Mouse (Mus musculus) intestine, postnatal 0 days (tissue): ENCODE data around the gene Epha10. TPM values are rescaled to one million over a fixed set of nuclear protein-coding genes. Genes with fewer than 3 reads are reported as not detected.

Source experiments
- ATAC-seq: fragments of 200-750 bp; cut with Nextera tagmentation; 2 replicates; pipeline ENCODE4 v1.8.0; 2017; ENCODE audit warnings: mild to moderate bottlenecking, moderate TSS enrichment, moderate library complexity
- H3K27ac ChIP-seq: fragments of 300-500 bp; sonication (generic); 2 replicates; pipeline ENCODE4 v1.5.1; 2014; ENCODE audit warnings: mild to moderate bottlenecking, low read depth, low read length, moderate library complexity
- H3K27me3 ChIP-seq: fragments of 300-500 bp; sonication (generic); replicated peaks from 2 replicates; pipeline ENCODE4 v1.6.1; 2014; ENCODE audit warnings: low read length, mixed read lengths; ENCODE audit not compliant: control insufficient read depth, insufficient read depth
- H3K36me3 ChIP-seq: fragments of 300-500 bp; sonication (generic); 2 replicates; pipeline ENCODE4 v1.6.1; 2014; ENCODE audit warnings: mild to moderate bottlenecking, moderate library complexity; ENCODE audit not compliant: control insufficient read depth, insufficient read depth
- H3K4me1 ChIP-seq: fragments of 300-500 bp; sonication (generic); replicated peaks from 2 replicates; pipeline ENCODE4 v1.6.1; 2014; ENCODE audit warnings: antibody characterized with exemption, low read length, mixed read lengths; ENCODE audit not compliant: control insufficient read depth, insufficient read depth
- H3K4me2 ChIP-seq: fragments of 300-500 bp; sonication (generic); replicated peaks from 2 replicates; pipeline ENCODE4 v1.6.1; 2014; ENCODE audit warnings: low read depth, mild to moderate bottlenecking, moderate library complexity
- H3K4me3 ChIP-seq: fragments of 300-500 bp; sonication (generic); 2 replicates; pipeline ENCODE4 v1.5.1; 2014; ENCODE audit warnings: low read depth, low read length
- H3K9ac ChIP-seq: fragments of 300-500 bp; sonication (generic); 2 replicates; pipeline ENCODE4 v1.6.1; 2014; ENCODE audit warnings: mild to moderate bottlenecking, low read depth, low read length
- H3K9me3 ChIP-seq: fragments of 300-500 bp; sonication (generic); 2 replicates; pipeline ENCODE4 v1.6.1; 2016; ENCODE audit warnings: mixed run types; ENCODE audit not compliant: control insufficient read depth
- CTCF ChIP-seq: sonication (generic); IDR thresholded peaks from 2 replicates; pipeline ENCODE4 v1.5.1; 2016; ENCODE audit warnings: low read depth, mild to moderate bottlenecking, control low read depth, antibody characterized with exemption, moderate library complexity
- WGBS: fragments of 180-500 bp; shearing (Covaris S2); extraction: QIAGEN DNeasy Blood & Tissue Kit; methylation state at CpG from one replicate; pipeline ENCODE4 v1.1.7; 2014; 5-methylcytosine and 5-hydroxymethylcytosine counted together
- polyA plus RNA-seq: library from polyadenylated mRNA; unstranded; fragments of >200 nt; fragmentation: Nextera tagmentation; extraction: Ambion mirVana; gene quantifications from 2 replicates; pipeline ENCODE4 v1.2.1, GENCODE M21; 2015

The Epha10 gene
- polyA plus RNA-seq, 1 experiment from 2014 or later, result 0.03 TPM

GRCm38 (mm10) chr4:124849631-124850260 lies 31.0 kb upstream of the Epha10 start:
- Histone ChIP-seq H3K9ac (peak overlapping the region; percentile 94), H3K9me3 (no peaks in the 10 kb centered on the region), H3K27me3 (no peaks in the 10 kb centered on the region), H3K4me3 (peak overlapping the region; percentile 93), H3K36me3 (peaks cover 24% of the 10 kb centered on the region; the same call in 1 of the 2 replicates), H3K4me2 (peak overlapping the region; percentile 96), H3K4me1 (no peaks in the 10 kb centered on the region; the same call in none of the 2 replicates), H3K27ac (peak overlapping the region; percentile 96)
- no peak for TF ChIP-seq CTCF
- WGBS, result 4% methylated on average over 23 of the region's 24 CpGs
- no peak for ATAC-seq

- Histone ChIP-seq H3K27ac (peak within 1 kb of the TSS; percentile 96), H3K27me3 (no peaks in the 10 kb centered on the region), H3K9ac (peak within 1 kb of the TSS; percentile 94), H3K36me3 (peaks cover 22% of the 10 kb centered on the region), H3K4me2 (peak within 1 kb of the TSS; percentile 96), H3K4me1 (no peaks in the 10 kb centered on the region; the same call in none of the 2 replicates), H3K9me3 (no peaks in the 10 kb centered on the region), H3K4me3 (peak within 1 kb of the TSS; percentile 93)
- under 1% methylated on average over 62 of the region's 90 CpGs for WGBS
- ATAC-seq, result peak; percentile 96
- peak; percentile 58 for TF ChIP-seq CTCF
These were observed 30.3 kb upstream of the Epha10 start, which contains the start of gene Yrdc for GRCm38 (mm10) chr4:124850261-124850913. Gene Yrdc (plus strand): TSS chr4:124850679.

GRCm38 (mm10) chr4:124850933-124851658 lies 29.6 kb upstream of the Epha10 start, which contains the start of gene 1110065P20Rik:
Gene 1110065P20Rik (minus strand): TSS chr4:124851196.
- ATAC-seq, result peak; percentile 73
- Histone ChIP-seq H3K27ac (peak within 1 kb of the TSS; percentile 96), H3K36me3 (peaks cover 26% of the 10 kb centered on the region), H3K4me2 (peak within 1 kb of the TSS; percentile 96), H3K4me3 (peak within 1 kb of the TSS; percentile 93), H3K4me1 (no peaks in the 10 kb centered on the region; the same call in none of the 2 replicates), H3K9ac (peak within 1 kb of the TSS; percentile 94), H3K9me3 (no peaks in the 10 kb centered on the region), H3K27me3 (no peaks in the 10 kb centered on the region)
- WGBS, result under 1% methylated on average over 75 of the region's 75 CpGs
- no peak for TF ChIP-seq CTCF

GRCm38 (mm10) chr4:124856294-124856693 lies 24.4 kb upstream of the Epha10 start:
- Histone ChIP-seq H3K27me3 (peaks cover 6% of the 10 kb centered on the region), H3K27ac (no peak overlapping the region), H3K36me3 (peaks cover 29% of the 10 kb centered on the region), H3K9me3 (no peaks in the 10 kb centered on the region), H3K4me2 (no peak overlapping the region), H3K4me3 (no peak overlapping the region), H3K9ac (no peak overlapping the region), H3K4me1 (no peaks in the 10 kb centered on the region; the same call in 1 of the 2 replicates)
- no peak for ATAC-seq
- 92% methylated on average over 8 of the region's 8 CpGs for WGBS
- no peak for TF ChIP-seq CTCF

- H3K4me2 ChIP-seq, result no peak overlapping the region
- peaks cover 18% of the 10 kb centered on the region for H3K27me3 ChIP-seq
- peaks cover 28% of the 10 kb centered on the region for H3K36me3 ChIP-seq
- no peaks in the 10 kb centered on the region for H3K4me1 ChIP-seq
- WGBS, result 51% methylated on average over 5 of the region's 5 CpGs
- TF ChIP-seq CTCF, result no peak
- no peak overlapping the region for H3K4me3 ChIP-seq
- H3K9ac ChIP-seq, result no peak overlapping the region
- ATAC-seq, result no peak
- no peak overlapping the region for H3K27ac ChIP-seq
- H3K9me3 ChIP-seq, result no peaks in the 10 kb centered on the region
These were observed 22.3 kb upstream of the Epha10 start for GRCm38 (mm10) chr4:124858370-124858769.

- H3K27ac ChIP-seq, result no peak overlapping the region
- no peak overlapping the region for H3K4me2 ChIP-seq
- H3K9ac ChIP-seq, result no peak overlapping the region
- H3K9me3 ChIP-seq, result no peaks in the 10 kb centered on the region
- 7% methylated on average over 7 of the region's 7 CpGs for WGBS
- no peak for TF ChIP-seq CTCF
- H3K4me1 ChIP-seq, result no peaks in the 10 kb centered on the region
- ATAC-seq, result 0 out of 2 replicates have a peak, but pooled peaks have one; percentile 29
- peaks cover 21% of the 10 kb centered on the region for H3K27me3 ChIP-seq
- H3K36me3 ChIP-seq, result peaks cover 13% of the 10 kb centered on the region
- H3K4me3 ChIP-seq, result no peak overlapping the region
These were observed 20.3 kb upstream of the Epha10 start for GRCm38 (mm10) chr4:124860446-124860845.
